Mouse (Mus musculus) induced T-regulatory cell, adult 2 months (primary cell): ENCODE measurements around the gene Atp8a1.

ENCODE experiments used
- DNase-seq: peaks from one replicate; pipeline ENCODE4 v3.0.0-alpha.2; 2012; ENCODE audit warnings: low read depth

Atp8a1 gene

DNA sequence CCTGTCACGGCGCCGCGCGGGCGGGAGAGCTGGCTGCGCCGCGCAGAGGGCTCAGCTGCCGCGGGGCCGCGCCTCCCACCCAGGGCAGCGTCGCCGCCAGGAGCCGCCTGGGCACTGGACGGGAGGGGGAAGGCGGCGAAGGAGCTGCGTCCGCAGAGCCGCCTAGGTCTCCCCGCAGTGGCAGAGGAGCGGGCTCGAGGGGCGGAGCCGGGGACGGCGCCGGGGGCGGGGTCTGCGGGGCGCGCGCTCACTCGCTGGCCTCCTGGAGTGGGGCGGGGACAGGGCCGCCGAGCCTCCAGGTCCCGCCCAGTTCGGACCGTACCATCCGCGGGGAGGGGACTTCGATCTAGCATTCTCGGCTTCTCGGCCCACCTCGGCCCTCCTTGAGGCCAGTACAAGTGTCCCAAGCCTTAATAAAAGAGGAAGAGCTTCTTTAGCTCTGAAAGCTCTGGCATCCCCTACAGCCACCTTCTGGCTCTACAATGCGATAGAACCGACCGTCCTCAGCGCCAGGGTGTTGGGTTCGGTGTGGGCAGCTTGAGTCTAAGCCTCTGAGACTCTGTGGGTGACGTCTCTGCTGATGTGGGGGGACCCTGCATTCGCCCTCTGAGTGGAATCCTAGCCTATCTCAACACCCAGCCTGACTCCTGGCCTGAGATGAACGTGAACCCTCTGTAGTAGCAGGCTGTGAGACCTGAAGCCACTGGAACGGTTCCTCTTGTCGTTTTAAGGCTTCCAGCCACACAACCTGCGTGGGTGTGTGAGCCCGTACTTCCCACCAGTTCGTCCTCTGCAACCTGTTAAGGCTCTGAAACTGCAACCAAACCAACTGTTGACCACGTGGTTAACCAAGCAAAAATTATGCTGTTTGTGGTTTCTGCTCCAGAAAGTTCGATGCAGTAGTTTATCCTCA, at the start of gene Atp8a1:
Gene Atp8a1, minus strand, starts transcription at position 182 of the 913 bp plus-strand sequence.
- DNase-seq = peak; percentile 98

DNA sequence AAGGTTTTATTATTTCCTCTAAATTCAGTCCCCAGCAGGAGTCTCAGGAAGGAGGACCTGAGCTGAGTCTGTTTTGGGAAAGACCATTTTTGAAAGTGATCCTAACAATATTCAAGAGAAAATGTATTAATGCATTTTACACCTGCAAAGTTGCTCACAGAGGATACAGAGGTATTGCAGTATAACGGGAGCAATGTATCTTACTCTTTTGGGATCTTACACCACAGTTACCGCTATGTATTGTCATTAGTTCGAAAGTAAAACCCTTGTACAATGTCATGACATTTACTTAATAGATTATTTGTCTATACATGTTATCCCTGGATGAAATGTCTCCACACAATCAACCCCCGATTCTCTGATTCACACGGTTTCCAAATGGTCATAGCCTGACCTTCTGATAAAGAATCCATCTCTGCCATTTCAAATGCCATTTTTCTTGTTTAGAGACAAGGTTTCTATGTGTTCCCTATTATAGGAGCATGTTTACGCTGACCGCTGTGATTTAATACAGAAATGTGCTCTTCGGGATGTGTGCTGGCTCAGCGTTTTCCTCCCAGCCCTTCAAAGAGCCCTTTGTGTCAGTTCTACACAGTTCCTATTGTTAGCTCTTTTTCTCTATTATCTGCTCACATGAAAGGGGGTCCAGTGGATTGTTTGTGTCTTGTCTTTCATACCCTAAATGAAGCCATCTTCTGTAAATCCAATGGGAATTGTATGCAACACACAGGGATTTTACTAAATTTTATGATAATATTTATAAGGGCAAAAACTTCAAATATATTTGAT, 37.4 kb upstream of the Atp8a1 start:
- DNase-seq = no peak

- no peak for DNase-seq
These were observed 36.4 kb upstream of the Atp8a1 start for GRCm38 (mm10) chr5:67883564-67884171.

DNA sequence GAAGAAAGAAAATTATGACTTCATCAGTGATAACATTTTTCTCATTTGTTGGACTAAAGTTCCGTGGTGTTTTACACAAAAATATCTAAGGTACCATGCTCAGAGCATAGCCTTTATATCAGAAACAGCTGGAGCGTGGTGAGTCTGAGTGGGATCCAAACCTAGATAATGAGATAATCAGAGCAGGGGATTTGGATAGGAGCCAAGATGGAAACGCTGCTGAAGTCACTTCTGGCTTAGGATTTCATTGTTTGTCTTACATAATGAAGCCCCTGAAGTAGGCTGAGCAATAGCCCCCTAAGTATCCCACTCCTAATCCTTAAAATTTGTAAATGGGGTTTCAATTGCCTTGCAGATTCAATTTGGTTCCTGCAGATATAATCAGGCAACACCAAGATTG, 24.2 kb upstream of the Atp8a1 start:
- DNase-seq = no peak

DNA sequence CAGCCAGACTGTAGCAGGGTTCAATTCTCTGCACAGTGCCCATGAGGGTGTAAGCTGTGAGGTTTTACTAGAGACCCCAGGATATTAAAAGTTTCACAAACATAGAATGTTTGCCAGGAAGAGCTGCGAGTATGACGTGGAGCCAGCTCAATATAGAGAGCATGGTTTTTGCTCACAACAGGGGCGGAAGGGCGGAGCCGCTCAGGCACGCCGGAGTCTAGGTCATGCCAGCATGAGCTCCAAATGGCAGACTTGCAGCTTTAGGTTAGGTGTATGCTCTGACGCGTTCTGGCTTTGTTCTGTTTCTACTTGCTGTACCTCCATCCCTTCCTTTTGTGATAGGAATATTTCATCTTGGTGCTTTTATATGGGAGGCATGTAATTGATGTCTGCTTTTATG, 19.0 kb upstream of the Atp8a1 start:
- no peak for DNase-seq

DNA sequence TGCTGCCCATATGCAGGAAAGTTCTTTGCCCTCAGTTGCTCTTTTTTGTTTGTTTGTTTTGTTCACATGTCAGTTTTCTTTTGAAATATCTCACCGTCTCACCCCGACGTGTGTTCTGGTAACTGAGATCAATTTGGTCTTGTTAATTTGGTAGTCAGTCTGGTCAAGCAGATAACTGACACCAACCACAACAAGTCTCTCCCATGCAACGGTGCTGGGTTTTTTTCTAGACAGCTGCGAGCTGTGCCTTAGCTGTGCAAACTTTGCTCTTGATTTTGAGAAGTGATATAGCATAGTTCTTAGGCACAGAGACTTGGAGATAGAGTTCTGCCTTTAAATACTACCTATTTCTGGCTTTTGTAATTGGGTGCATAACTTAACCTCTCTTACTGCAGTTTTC, 18.4 kb upstream of the Atp8a1 start:
- no peak for DNase-seq

DNA sequence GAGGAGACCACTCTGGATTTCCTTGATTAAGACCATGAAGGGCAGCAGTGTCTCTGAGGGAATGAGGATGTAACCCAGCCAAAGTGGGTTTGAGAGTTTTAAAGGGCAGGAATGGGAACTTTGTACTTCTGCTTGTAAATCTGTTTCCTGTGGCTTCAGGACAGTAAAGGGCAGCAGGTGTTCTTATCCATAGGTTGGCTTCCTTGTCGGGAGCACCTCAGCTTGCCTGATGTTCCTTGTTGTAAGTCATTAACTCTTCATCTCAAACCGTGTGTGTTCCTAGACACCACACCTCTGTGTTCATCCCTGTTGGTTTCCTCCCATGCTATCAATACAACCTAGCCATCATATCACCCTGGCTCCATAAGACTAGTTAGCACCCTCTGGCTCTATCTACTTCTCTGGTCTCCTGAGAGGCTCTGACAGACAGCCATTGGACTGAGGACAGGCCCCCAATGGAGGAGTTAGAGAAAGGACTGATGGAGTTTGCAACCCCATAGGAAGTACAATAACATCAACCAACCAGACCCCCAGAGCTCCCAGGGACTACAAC, 17.4 kb upstream of the Atp8a1 start:
- no peak for DNase-seq

DNA sequence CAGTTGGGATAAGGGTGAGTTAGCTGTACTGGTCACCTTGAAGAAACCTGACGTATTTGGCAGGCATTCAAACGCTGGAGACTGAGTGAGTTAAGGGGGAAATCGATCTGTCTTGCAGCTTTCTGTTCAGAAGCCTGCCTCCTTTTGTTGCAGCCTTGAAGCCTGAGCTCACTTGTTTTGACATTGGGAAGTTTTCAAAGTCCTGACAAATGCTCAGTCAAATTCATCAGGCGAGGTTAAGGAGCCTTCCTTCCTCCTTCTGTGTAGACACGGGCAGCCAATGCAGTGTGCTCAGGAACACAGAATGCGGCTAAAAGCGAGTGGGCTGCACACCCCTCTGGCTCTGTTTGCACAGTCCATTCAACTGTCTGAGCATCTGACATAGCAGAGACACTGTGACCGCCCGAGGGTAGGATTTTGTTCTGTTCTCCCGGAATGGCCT, 16.7 kb upstream of the Atp8a1 start:
- no peak for DNase-seq

DNA sequence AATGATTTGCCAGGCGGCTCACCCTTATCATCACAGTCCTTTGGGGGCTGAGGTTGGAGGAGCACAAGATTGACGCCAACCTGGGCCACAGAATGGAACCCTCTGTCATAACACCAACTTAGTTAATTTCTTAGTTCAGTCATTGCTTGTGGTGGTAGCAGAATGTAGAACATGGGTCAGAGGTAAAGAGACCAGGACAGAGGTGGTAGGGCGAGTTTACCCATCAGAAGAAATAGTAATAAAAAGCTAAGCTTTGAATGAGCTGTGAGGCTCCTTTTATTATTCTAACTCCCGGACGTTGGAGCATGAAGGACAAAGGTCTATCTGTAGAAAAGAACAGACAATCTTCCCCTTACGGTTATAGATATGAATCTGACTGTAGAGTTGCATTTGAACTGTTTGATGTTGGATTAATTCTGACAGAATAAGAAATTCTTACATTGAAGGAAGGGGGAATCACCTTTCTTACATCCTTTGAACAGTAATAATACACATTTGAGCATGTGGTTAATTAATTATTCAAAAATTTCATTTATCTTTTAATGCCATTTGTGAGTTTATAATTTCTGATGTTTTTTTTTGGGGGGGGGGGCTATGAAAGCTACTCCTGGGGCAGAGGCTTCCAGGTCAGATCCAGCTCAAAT, 7.9 kb upstream of the Atp8a1 start:
- DNase-seq = no peak

DNA sequence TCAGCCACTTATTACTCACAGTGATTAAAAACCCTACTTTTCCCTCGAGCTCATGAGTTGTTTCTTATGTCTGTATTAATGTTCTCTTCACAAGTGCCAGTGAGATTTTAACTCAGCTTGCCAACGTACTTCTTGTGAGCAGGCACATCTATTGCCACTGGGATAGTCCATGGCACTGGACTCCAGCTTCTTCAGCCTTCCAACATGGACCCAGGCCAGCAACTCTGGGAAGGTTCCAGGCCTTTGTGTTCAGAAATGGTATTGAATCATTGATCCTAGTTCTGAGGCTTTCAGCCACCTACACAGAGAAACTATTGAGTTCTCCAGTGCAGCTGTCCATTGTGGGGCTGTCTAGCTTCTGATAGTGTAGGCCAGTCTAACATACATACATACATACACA, 5.6 kb upstream of the Atp8a1 start:
- no peak for DNase-seq

DNA sequence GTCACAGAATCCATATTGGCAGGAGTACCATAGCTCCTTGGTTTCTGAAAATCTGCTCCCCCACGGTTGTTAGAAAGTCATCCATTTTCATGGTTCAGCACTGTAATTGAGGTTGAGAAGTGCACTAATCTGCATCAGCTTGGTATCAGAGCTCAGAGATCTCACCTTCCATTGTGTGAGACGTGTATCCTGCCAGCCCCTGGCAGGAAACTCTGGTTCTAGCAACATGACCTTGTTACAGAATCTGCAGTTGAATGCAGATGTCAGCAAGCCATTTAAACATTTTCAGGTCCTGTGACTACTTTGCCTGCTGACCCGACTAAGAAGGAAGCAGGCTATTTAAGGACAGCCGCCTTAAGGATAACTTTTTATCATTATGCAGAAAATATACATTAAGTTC, 2.2 kb upstream of the Atp8a1 start:
- no peak for DNase-seq

DNA sequence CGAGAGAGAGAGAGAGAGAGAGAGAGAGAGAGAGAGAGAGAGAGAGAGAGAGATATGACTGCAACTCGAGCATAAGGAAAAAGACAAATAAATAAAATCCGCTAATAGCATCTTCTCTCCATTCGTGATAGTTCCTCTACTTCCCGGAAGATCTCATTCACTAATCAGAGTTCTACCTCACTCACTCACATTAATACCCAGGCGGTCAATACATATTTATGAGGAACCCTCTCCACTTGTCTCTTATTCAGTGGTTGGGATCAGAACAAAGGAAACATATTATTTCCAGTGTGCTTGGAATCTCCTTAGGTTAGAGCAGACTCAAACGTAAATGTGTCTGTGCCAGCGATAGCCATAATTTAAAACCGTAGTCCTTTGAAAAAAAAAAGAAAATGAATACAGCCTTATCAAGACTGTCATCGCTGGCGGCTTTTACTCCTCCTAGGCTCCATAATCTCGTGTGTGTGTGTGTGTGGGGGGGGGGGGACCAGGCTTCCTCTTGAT, 1.3 kb upstream of the Atp8a1 start:
- peak; percentile 17 for DNase-seq

DNA sequence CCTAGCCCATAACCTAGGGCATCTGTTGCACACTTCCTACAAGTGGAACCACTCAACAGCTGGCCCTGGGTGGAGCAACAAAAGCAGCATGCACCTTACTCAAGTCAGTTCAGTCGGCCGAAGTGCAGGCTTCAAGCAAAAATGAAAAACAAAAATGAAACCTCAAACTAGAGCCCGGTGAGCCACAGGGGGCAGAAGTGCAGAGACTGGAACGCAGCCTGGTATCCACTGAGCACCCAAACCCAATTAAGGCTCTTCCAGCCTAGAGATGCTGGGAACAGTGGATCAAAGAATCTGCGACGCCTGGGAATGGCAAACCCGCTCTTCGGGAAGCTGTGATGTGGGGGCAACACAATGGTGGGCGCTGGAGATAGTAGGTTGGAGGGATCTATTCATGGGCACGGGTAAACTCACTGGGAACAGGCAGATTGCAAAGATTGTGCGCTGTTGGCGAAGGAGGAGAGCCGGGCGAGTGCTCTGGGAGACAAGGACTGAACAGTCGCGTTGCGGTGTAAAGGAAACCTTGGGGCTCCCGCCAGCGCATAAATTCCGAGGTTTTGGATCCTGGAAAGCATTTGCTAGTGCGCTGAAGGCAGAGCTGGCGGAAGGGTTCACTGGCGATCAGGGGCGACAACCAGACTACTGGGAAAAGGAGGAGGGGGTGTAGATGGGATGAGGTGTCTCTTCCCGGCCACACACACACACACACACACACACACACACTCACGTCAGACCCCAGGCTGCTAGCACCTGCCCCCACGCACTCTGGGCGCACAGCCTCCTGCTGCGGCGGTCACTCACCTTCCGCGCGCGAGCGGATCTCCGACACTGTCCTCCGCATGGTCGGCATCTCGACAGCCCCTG, 641 bp downstream of the Atp8a1 start:
- peak; percentile 84 for DNase-seq

DNA sequence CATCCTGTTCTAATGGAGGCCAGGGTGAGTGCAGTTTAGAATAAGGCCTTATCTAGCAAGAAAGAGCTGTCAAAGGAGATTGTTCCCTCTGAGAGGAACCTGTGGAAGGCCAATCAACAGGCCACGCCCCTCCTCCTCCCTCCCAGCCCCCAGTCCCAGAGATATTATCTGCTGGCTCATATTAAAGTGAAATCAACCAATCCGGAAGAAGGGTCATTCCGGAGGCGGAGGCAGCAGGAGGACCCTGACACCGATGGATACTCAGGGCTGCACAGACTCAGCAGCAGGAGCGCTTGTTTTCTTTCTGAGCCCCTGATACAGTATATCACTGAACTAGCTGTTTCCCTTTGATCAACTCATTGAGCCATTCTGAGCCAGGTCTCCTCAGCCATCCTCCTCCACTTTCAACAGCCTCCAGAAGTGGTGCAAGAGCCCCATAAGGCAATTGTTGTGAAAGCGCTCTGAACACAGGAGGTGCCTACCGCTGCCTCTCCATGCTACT, 2.0 kb downstream of the Atp8a1 start:
- DNase-seq = peak; percentile 35

- no peak for DNase-seq
These were observed 3.2 kb downstream of the Atp8a1 start for GRCm38 (mm10) chr5:67844070-67844469.

GRCm38 (mm10) chr5:67842306-67842705, 4.9 kb downstream of the Atp8a1 start:
- no peak for DNase-seq

- no peak for DNase-seq
These were observed 13.4 kb downstream of the Atp8a1 start for GRCm38 (mm10) chr5:67833841-67834240.

DNA sequence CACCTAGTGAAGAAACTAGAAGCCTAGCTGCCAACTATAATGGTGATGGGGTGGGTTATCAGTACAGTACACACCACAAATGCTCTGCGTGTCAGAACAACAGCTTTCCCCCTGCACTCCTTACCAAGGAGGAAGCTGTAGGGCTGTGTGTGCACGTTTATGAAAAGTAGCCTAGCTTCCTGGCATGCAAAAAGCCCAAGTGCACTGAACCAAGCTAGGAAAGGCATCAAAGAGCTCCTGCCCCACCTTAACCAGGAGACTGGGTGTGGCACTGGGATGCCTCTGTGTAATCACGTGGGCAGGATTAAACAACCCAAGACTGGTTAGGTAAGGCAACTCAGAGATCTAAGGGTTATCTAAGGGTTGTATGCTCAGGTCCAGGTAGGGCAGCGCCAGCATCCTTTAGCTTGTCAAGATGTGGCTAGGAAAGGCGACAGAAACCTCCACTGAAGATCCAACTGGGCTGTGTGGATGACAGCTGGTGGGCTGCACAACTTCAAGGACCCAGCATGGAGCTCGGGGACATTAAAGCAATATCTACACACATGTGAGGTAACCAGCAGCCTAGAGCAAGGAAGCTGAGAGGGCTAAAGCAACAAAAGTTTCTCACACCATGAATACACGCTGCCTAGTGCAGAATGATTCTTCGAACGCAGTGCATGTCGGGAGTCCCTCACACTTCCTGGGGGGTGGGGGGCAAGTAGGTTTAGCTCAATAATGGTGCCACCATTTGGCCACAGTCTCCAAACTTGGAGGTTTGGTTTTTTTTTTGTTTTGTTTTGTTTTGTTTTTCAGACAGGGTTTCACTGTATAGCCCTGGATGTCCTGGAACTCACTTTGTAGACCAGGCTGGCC, 15.7 kb downstream of the Atp8a1 start:
- no peak for DNase-seq

DNA sequence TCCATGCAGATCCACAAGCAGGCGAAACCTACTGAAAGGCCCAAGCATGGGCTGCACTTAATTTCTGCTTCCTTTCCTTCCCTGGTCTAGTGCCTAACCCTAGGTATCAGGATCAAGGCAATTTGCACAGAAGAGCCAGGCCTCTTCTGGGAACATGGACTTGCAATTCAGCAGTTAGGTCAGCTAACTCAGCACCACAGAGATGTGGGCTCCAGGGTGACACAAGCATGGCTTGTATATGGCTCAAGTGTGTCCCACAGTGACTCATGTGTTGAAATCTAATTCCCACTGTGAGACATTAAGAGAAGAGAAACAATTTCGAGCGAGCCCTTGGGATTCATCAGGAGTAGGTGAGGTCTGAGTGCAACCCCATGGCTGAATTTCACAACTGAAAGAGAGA, 18.9 kb downstream of the Atp8a1 start:
- DNase-seq = no peak

GRCm38 (mm10) chr5:67826935-67827334, 20.3 kb downstream of the Atp8a1 start:
- DNase-seq = no peak
